Mouse (Mus musculus) cerebellum, adult 9-10 months (tissue): ENCODE results near the gene Rps9.
"Not testable (repeated sequence)": the region's sequence is repeated elsewhere in the genome, so short reads cannot be mapped to it uniquely, and the experiment has no call there.

Experiments
- DNase-seq: peaks from one replicate; pipeline ENCODE4 v3.0.0; 2022

Gene Rps9

GRCm38 (mm10) chr7:3698471-3698870, 5.3 kb upstream of the Rps9 start:
- no peak for DNase-seq

GRCm38 (mm10) chr7:3703148-3703878, 480 bp upstream of the Rps9 start:
- DNase-seq: no peak

GRCm38 (mm10) chr7:3704475-3704874, 682 bp downstream of the Rps9 start:
- DNase-seq: no peak

GRCm38 (mm10) chr7:3705461-3705860, 1.7 kb downstream of the Rps9 start:
- DNase-seq: not testable (repeated sequence)

- peak; percentile 42 for DNase-seq
These were observed 2.1 kb downstream of the Rps9 start for GRCm38 (mm10) chr7:3705911-3706310.

- peak; percentile 43 for DNase-seq
These were observed 2.6 kb downstream of the Rps9 start for GRCm38 (mm10) chr7:3706343-3706934.

- no peak for DNase-seq
These were observed 3.2 kb downstream of the Rps9 start for GRCm38 (mm10) chr7:3707027-3707426.

GRCm38 (mm10) chr7:3707568-3708413, 4.0 kb downstream of the Rps9 start:
- DNase-seq: no peak

- DNase-seq: not testable (repeated sequence)
These were observed 4.7 kb downstream of the Rps9 start for GRCm38 (mm10) chr7:3708447-3708980.

- no peak for DNase-seq
These were observed 5.2 kb downstream of the Rps9 start for GRCm38 (mm10) chr7:3709000-3709399.

- no peak for DNase-seq
These were observed 8.6 kb downstream of the Rps9 start for GRCm38 (mm10) chr7:3712264-3712942.

GRCm38 (mm10) chr7:3715249-3715648, 11.5 kb downstream of the Rps9 start:
- no peak for DNase-seq

- DNase-seq: not testable (repeated sequence)
These were observed 16.5 kb downstream of the Rps9 start, which contains the start of gene Pirb for GRCm38 (mm10) chr7:3720268-3720667. Gene Pirb (minus strand): TSS chr7:3720391.

GRCm38 (mm10) chr7:3725459-3725858, 21.7 kb downstream of the Rps9 start:
- not testable (repeated sequence) for DNase-seq

- DNase-seq: not testable (repeated sequence)
These were observed 28.9 kb downstream of the Rps9 start for GRCm38 (mm10) chr7:3732675-3733074.
